Mouse (Mus musculus): ENCODE results near the gene Rad9b. TPM values are rescaled to one million over a fixed set of nuclear protein-coding genes. Genes with fewer than 3 reads are reported as not detected.

Rad9b gene
- 10.2 and 11.4 TPM in 2 replicates for polyA plus RNA-seq (2015; fragmentation: Nextera tagmentation; extraction: Ambion mirVana)

DNA sequence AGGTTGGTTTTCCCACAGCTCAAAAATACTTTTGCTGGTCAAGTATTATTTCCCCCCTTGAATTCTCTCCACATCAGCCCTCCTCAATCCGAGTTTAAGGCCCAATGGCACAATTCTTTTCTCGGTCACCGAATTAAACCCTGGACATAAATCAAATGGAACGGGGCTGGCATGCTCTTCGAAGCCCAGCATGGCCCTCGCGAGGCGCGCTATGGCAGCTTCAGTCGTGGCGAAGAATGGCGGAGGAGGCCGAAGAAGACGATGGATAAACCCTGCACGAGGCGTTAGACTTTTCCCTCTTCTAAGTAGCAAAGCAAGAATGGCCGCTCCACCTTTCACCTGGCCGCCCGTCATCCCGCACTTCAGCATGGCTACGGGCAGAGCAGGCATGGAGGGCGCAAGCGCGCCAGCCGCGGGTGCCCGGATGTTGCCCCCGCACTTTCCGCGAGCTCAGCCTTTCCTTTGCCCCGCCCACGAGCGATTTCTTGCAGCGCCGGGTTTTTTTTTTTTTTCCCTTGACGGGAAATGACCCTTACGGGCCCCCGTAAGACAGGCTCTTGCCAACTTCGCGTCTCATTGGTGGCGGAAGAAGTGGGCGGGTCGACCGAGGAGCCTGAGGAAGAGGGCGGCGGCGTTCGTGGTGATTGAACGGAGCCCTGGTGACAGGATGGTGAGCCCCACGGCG, at the start of gene Rad9b, which contains the start of gene Vps29:
Rad9b (minus strand) TSS at position 427 of the 685 bp plus-strand sequence.
Vps29 (plus strand) TSS at position 563 of the 685 bp plus-strand sequence.
- Histone ChIP-seq H3K9ac (ENCODE audit: low read length) (peak within 1 kb of the TSS; percentile 88), H3K36me3 (ENCODE audit: control insufficient read depth, insufficient read depth, low read length) (no peaks in the 10 kb centered on the region), H3K27me3 (ENCODE audit: control insufficient read depth, insufficient read depth, low read depth, low read length) (no peaks in the 10 kb centered on the region), H3K4me2 (ENCODE audit: low read depth, low read length) (peak within 1 kb of the TSS; percentile 91), H3K27ac (ENCODE audit: low read length) (peak within 1 kb of the TSS; percentile 57), H3K9me3 (ENCODE audit: control insufficient read depth, low read length) (no peaks in the 10 kb centered on the region), H3K4me3 (ENCODE audit: low read length) (peak within 1 kb of the TSS; percentile 99), H3K4me1 (replicated peaks; ENCODE audit: control insufficient read depth, insufficient read depth, low read length) (peaks cover 7% of the 10 kb centered on the region; the same call in 1 of the 2 replicates)
- WGBS, result 2% methylated on average over 51 of the region's 51 CpGs
- ATAC-seq (ENCODE audit: low read depth), result peak; percentile 95

- Histone ChIP-seq H3K4me1 (replicated peaks; ENCODE audit: control insufficient read depth, insufficient read depth, low read length) (peaks cover 8% of the 10 kb centered on the region; the same call in 1 of the 2 replicates), H3K4me2 (ENCODE audit: low read depth, low read length) (no peak overlapping the region), H3K9ac (ENCODE audit: low read length) (no peak overlapping the region), H3K36me3 (ENCODE audit: control insufficient read depth, insufficient read depth, low read length) (peaks cover 50% of the 10 kb centered on the region), H3K27ac (ENCODE audit: low read length) (no peak overlapping the region), H3K9me3 (ENCODE audit: control insufficient read depth, low read length) (0 out of 2 replicates have a peak, but pooled peaks cover 3% of the 10 kb centered on the region), H3K4me3 (ENCODE audit: low read length) (no peak overlapping the region), H3K27me3 (ENCODE audit: control insufficient read depth, insufficient read depth, low read depth, low read length) (no peaks in the 10 kb centered on the region)
- no peak for ATAC-seq (ENCODE audit: low read depth)
- WGBS, result 83% methylated on average over 12 of the region's 12 CpGs
Observed at GRCm38 (mm10) chr5:122403362-122403761, 49.3 kb upstream of the Rad9b start.

- Histone ChIP-seq H3K27ac (ENCODE audit: low read length) (no peak overlapping the region), H3K9me3 (ENCODE audit: control insufficient read depth, low read length) (0 out of 2 replicates have a peak, but pooled peaks cover 3% of the 10 kb centered on the region), H3K27me3 (ENCODE audit: control insufficient read depth, insufficient read depth, low read depth, low read length) (no peaks in the 10 kb centered on the region), H3K36me3 (ENCODE audit: control insufficient read depth, insufficient read depth, low read length) (peaks cover 51% of the 10 kb centered on the region), H3K4me2 (ENCODE audit: low read depth, low read length) (no peak overlapping the region), H3K9ac (ENCODE audit: low read length) (no peak overlapping the region), H3K4me1 (replicated peaks; ENCODE audit: control insufficient read depth, insufficient read depth, low read length) (peaks cover 8% of the 10 kb centered on the region; the same call in 1 of the 2 replicates), H3K4me3 (ENCODE audit: low read length) (no peak overlapping the region)
- 69% methylated on average over 5 of the region's 5 CpGs for WGBS
- ATAC-seq (ENCODE audit: low read depth), result peak; percentile 80
Observed at GRCm38 (mm10) chr5:122402772-122403171, 48.7 kb upstream of the Rad9b start.

DNA sequence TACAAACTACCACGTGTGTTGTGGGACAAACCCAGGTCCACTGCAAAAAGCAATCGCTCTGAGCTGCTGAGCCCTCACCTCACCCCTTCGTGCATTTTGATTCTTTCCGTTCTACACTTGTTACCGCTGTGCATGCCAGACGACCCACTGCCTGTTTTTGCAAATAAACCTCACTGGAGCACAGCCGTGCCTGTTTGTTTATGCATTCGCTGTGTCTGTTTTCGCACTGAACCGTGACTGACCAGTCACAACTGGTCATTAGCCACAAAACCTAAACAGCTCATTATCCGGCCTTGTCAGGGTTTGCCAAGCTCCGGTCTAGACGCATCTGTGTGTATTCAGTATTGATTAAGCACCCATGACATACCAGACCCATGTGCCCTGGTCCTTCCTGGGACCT, 48.1 kb upstream of the Rad9b start:
- Histone ChIP-seq H3K36me3 (ENCODE audit: control insufficient read depth, insufficient read depth, low read length) (peaks cover 46% of the 10 kb centered on the region), H3K9ac (ENCODE audit: low read length) (no peak overlapping the region)
- no peak for ATAC-seq (ENCODE audit: low read depth)

DNA sequence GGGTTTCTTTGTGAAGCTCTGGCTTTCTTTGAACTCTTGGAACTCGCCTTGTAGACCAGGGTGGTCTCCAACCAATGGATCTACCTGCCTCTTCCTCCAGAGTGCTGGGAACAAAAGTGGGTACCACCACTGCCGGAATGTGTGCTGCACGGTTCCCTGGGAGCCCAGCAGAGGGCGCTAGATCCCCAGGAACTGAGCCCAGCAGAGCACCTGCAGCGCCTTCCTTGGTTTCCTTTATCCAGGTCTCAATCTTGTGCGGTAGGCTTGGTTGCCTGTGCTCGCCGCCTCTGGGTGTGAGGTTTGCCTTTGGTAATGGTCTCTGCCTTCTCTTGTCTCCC, 47.2 kb upstream of the Rad9b start:
- Histone ChIP-seq H3K36me3 (ENCODE audit: control insufficient read depth, insufficient read depth, low read length) (peaks cover 38% of the 10 kb centered on the region), H3K4me3 (ENCODE audit: low read length) (no peak overlapping the region), H3K27me3 (ENCODE audit: control insufficient read depth, insufficient read depth, low read depth, low read length) (no peaks in the 10 kb centered on the region), H3K9me3 (ENCODE audit: control insufficient read depth, low read length) (no peaks in the 10 kb centered on the region), H3K27ac (ENCODE audit: low read length) (no peak overlapping the region), H3K9ac (ENCODE audit: low read length) (no peak overlapping the region), H3K4me2 (ENCODE audit: low read depth, low read length) (no peak overlapping the region), H3K4me1 (replicated peaks; ENCODE audit: control insufficient read depth, insufficient read depth, low read length) (peaks cover 8% of the 10 kb centered on the region; the same call in 1 of the 2 replicates)
- 25% methylated on average over 8 of the region's 8 CpGs for WGBS
- no peak for ATAC-seq (ENCODE audit: low read depth)

More for the DNA sequence above, 48.1 kb upstream of the Rad9b start:
- no peak overlapping the region for H3K4me3 ChIP-seq (ENCODE audit: low read length)
- H3K4me2 ChIP-seq (ENCODE audit: low read depth, low read length), result no peak overlapping the region
- no peaks in the 10 kb centered on the region for H3K27me3 ChIP-seq (ENCODE audit: control insufficient read depth, insufficient read depth, low read depth, low read length)
- H3K27ac ChIP-seq (ENCODE audit: low read length), result no peak overlapping the region
- 0 out of 2 replicates have a peak, but pooled peaks cover 3% of the 10 kb centered on the region for H3K9me3 ChIP-seq (ENCODE audit: control insufficient read depth, low read length)
- WGBS, result 78% methylated on average over 13 of the region's 13 CpGs
- peaks cover 8% of the 10 kb centered on the region; the same call in 1 of the 2 replicates for H3K4me1 ChIP-seq (replicated peaks; ENCODE audit: control insufficient read depth, insufficient read depth, low read length)

GRCm38 (mm10) chr5:122400628-122401302, 46.7 kb upstream of the Rad9b start:
- Histone ChIP-seq H3K27me3 (ENCODE audit: control insufficient read depth, insufficient read depth, low read depth, low read length) (no peaks in the 10 kb centered on the region), H3K9me3 (ENCODE audit: control insufficient read depth, low read length) (no peaks in the 10 kb centered on the region), H3K9ac (ENCODE audit: low read length) (no peak overlapping the region), H3K36me3 (ENCODE audit: control insufficient read depth, insufficient read depth, low read length) (peaks cover 35% of the 10 kb centered on the region), H3K27ac (ENCODE audit: low read length) (no peak overlapping the region), H3K4me3 (ENCODE audit: low read length) (no peak overlapping the region), H3K4me1 (replicated peaks; ENCODE audit: control insufficient read depth, insufficient read depth, low read length) (peaks cover 8% of the 10 kb centered on the region; the same call in 1 of the 2 replicates), H3K4me2 (ENCODE audit: low read depth, low read length) (no peak overlapping the region)
- peak; percentile 81 for ATAC-seq (ENCODE audit: low read depth)
- 55% methylated on average over 18 of the region's 18 CpGs for WGBS

- H3K4me3 ChIP-seq (ENCODE audit: low read length), result no peak overlapping the region
- WGBS, result 85% methylated on average over 8 of the region's 8 CpGs
- peaks cover 8% of the 10 kb centered on the region; the same call in 1 of the 2 replicates for H3K4me1 ChIP-seq (replicated peaks; ENCODE audit: control insufficient read depth, insufficient read depth, low read length)
- no peaks in the 10 kb centered on the region for H3K27me3 ChIP-seq (ENCODE audit: control insufficient read depth, insufficient read depth, low read depth, low read length)
- no peaks in the 10 kb centered on the region for H3K9me3 ChIP-seq (ENCODE audit: control insufficient read depth, low read length)
- H3K27ac ChIP-seq (ENCODE audit: low read length), result no peak overlapping the region
- no peak overlapping the region for H3K4me2 ChIP-seq (ENCODE audit: low read depth, low read length)
- ATAC-seq (ENCODE audit: low read depth), result no peak
- no peak overlapping the region for H3K9ac ChIP-seq (ENCODE audit: low read length)
- H3K36me3 ChIP-seq (ENCODE audit: control insufficient read depth, insufficient read depth, low read length), result peaks cover 27% of the 10 kb centered on the region
Observed at GRCm38 (mm10) chr5:122399871-122400270, 45.8 kb upstream of the Rad9b start.

DNA sequence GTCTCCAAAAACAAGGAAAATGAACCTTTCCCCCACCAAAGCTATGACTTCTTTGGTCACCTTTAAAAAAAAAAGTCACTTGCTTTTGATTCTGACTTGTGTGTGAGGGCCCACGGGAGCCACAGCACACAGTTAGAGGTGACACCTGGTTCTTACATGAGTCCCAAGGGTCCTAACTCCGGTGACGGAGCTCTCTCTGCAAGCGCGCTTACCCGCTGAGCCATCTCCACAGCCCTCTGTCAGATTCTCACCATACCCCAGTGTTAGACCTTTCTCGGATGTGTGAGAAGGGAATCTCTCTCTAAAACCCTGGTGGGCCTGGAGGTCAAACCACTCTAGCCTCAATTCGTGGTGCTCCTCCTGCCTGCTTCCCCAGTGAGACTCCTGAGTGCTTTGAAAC, 43.5 kb upstream of the Rad9b start:
- H3K27ac ChIP-seq (ENCODE audit: low read length), result peak overlapping the region; percentile 61
- H3K4me2 ChIP-seq (ENCODE audit: low read depth, low read length), result no peak overlapping the region
- ATAC-seq (ENCODE audit: low read depth), result no peak
- peaks cover 16% of the 10 kb centered on the region; the same call in 1 of the 2 replicates for H3K4me1 ChIP-seq (replicated peaks; ENCODE audit: control insufficient read depth, insufficient read depth, low read length)
- no peak overlapping the region for H3K9ac ChIP-seq (ENCODE audit: low read length)
- 90% methylated on average over 8 of the region's 8 CpGs for WGBS
- no peak overlapping the region for H3K4me3 ChIP-seq (ENCODE audit: low read length)
- H3K36me3 ChIP-seq (ENCODE audit: control insufficient read depth, insufficient read depth, low read length), result peaks cover 10% of the 10 kb centered on the region
- H3K27me3 ChIP-seq (ENCODE audit: control insufficient read depth, insufficient read depth, low read depth, low read length), result no peaks in the 10 kb centered on the region
- no peaks in the 10 kb centered on the region for H3K9me3 ChIP-seq (ENCODE audit: control insufficient read depth, low read length)

DNA sequence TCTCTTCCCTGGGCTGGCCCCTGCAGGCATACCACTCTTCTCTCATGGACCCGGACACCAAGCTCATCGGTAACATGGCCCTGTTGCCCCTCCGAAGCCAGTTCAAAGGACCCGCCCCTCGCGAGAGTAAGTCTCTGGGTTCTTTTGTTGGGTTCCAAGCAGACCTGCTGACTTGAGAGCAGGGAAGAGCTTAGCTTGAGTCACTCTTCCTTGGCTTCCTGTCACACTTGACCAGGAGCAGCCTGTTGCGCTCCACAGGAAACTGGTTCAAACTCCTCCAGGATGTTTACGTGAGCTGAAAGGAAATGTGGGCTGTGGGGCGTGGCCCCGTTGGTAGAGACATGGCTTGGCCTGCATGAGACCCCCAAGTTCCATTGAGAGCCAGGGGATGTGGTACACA, 42.8 kb upstream of the Rad9b start:
- H3K4me2 ChIP-seq (ENCODE audit: low read depth, low read length), result peak overlapping the region; percentile 30
- peak; percentile 63 for ATAC-seq (ENCODE audit: low read depth)
- H3K4me3 ChIP-seq (ENCODE audit: low read length), result peak overlapping the region; percentile 19
- peak overlapping the region; percentile 84 for H3K27ac ChIP-seq (ENCODE audit: low read length)
- 65% methylated on average over 10 of the region's 10 CpGs for WGBS
- peaks cover 6% of the 10 kb centered on the region for H3K36me3 ChIP-seq (ENCODE audit: control insufficient read depth, insufficient read depth, low read length)
- H3K27me3 ChIP-seq (ENCODE audit: control insufficient read depth, insufficient read depth, low read depth, low read length), result no peaks in the 10 kb centered on the region
- no peak overlapping the region for H3K9ac ChIP-seq (ENCODE audit: low read length)
- H3K9me3 ChIP-seq (ENCODE audit: control insufficient read depth, low read length), result no peaks in the 10 kb centered on the region
- peaks cover 18% of the 10 kb centered on the region; the same call in 1 of the 2 replicates for H3K4me1 ChIP-seq (replicated peaks; ENCODE audit: control insufficient read depth, insufficient read depth, low read length)
